Mouse (Mus musculus): ENCODE results near the gene Klhl20.
"Not testable (repeated sequence)": the region's sequence is repeated elsewhere in the genome, so short reads cannot be mapped to it uniquely, and the experiment has no call there.

- not testable (repeated sequence) for TF ChIP-seq CTCF (IDR thresholded peaks at IDR 0.05; ENCODE audit: extremely low read depth, insufficient read depth, insufficient read length, insufficient replicate concordance); POLR2A (IDR thresholded peaks at IDR 0.05; ENCODE audit: low read depth, low read length)
These were observed 14.3 kb upstream of the Klhl20 start for GRCm38 (mm10) chr1:161145611-161146010.

All from spleen, adult 2 months (tissue).